Mouse (Mus musculus) lung, postnatal 0 days (tissue): ENCODE data around the gene Hist1h2bp.
"Not testable (repeated sequence)": the region's sequence is repeated elsewhere in the genome, so short reads cannot be mapped to it uniquely, and the experiment has no call there.

Experiments
- CTCF ChIP-seq: IDR thresholded peaks from 2 replicates; pipeline ENCODE4 v1.5.1; 2016; ENCODE audit warnings: antibody characterized with exemption, mild to moderate bottlenecking
- EP300 ChIP-seq: IDR thresholded peaks from 2 replicates; pipeline ENCODE4 v1.6.1; 2016; ENCODE audit warnings: antibody characterized with exemption, mild to moderate bottlenecking, control low read depth

- not testable (repeated sequence) for TF ChIP-seq CTCF, EP300
Measured at GRCm38 (mm10) chr13:21820082-21820890, 33.0 kb downstream of the Hist1h2bp start.
